Mouse (Mus musculus): ENCODE measurements at regions not wholly inside any gene's neighbourhood (a gene's known extent, or its start where the extent isn't known, plus 50 kb on each side); places are given as distances from the start of the nearest gene placed in this dataset.

GRCm38 (mm10) chr3:149179486-149180116, 189.2 kb upstream of the Adgrl2 start:
- in situ Hi-C loops (cut with MboI, MseI) = no loop called here

GRCm38 (mm10) chr3:149178891-149179290, 188.5 kb upstream of the Adgrl2 start:
- in situ Hi-C loops (cut with MboI, MseI) = no loop called here

GRCm38 (mm10) chr3:149174689-149175390, 184.5 kb upstream of the Adgrl2 start:
- in situ Hi-C loops (cut with MboI, MseI) = no loop called here

GRCm38 (mm10) chr3:149173537-149173936, 183.2 kb upstream of the Adgrl2 start:
- in situ Hi-C loops (cut with MboI, MseI) = no loop called here

GRCm38 (mm10) chr3:149171766-149172165, 181.4 kb upstream of the Adgrl2 start:
- in situ Hi-C loops (cut with MboI, MseI) = no loop called here

GRCm38 (mm10) chr3:149170191-149170590, 179.8 kb upstream of the Adgrl2 start:
- in situ Hi-C loops (cut with MboI, MseI) = no loop called here

GRCm38 (mm10) chr3:149169442-149169841, 179.1 kb upstream of the Adgrl2 start:
- in situ Hi-C loops (cut with MboI, MseI) = no loop called here

- in situ Hi-C loops (cut with MboI, MseI) = no loop called here
These were observed 177.6 kb upstream of the Adgrl2 start for GRCm38 (mm10) chr3:149167997-149168396.

GRCm38 (mm10) chr3:149164804-149165203, 174.4 kb upstream of the Adgrl2 start:
- in situ Hi-C loops (cut with MboI, MseI) = no loop called here

- in situ Hi-C loops (cut with MboI, MseI) = no loop called here
These were observed 173.2 kb upstream of the Adgrl2 start for GRCm38 (mm10) chr3:149163591-149163990.

GRCm38 (mm10) chr3:149160833-149161232, 170.5 kb upstream of the Adgrl2 start:
- in situ Hi-C loops (cut with MboI, MseI) = no loop called here

GRCm38 (mm10) chr3:149157381-149157780, 167.0 kb upstream of the Adgrl2 start:
- in situ Hi-C loops (cut with MboI, MseI) = no loop called here

- in situ Hi-C loops (cut with MboI, MseI) = no loop called here
These were observed 162.0 kb upstream of the Adgrl2 start for GRCm38 (mm10) chr3:149152312-149152711.

GRCm38 (mm10) chr3:149150796-149151195, 160.4 kb upstream of the Adgrl2 start:
- in situ Hi-C loops (cut with MboI, MseI) = no loop called here

- in situ Hi-C loops (cut with MboI, MseI) = no loop called here
These were observed 158.3 kb upstream of the Adgrl2 start for GRCm38 (mm10) chr3:149148608-149149007.

GRCm38 (mm10) chr3:149147916-149148315, 157.6 kb upstream of the Adgrl2 start:
- in situ Hi-C loops (cut with MboI, MseI) = no loop called here

- in situ Hi-C loops (cut with MboI, MseI) = no loop called here
These were observed 156.3 kb upstream of the Adgrl2 start for GRCm38 (mm10) chr3:149146673-149147072.

- in situ Hi-C loops (cut with MboI, MseI) = no loop called here
These were observed 150.1 kb upstream of the Adgrl2 start for GRCm38 (mm10) chr3:149140461-149140860.

GRCm38 (mm10) chr3:149134028-149134938, 143.9 kb upstream of the Adgrl2 start:
- in situ Hi-C loops (cut with MboI, MseI) = no loop called here

- in situ Hi-C loops (cut with MboI, MseI) = no loop called here
These were observed 128.5 kb upstream of the Adgrl2 start for GRCm38 (mm10) chr3:149118806-149119205.

- in situ Hi-C loops (cut with MboI, MseI) = no loop called here
These were observed 127.3 kb upstream of the Adgrl2 start for GRCm38 (mm10) chr3:149117684-149118056.

GRCm38 (mm10) chr3:149117018-149117683, 126.8 kb upstream of the Adgrl2 start:
- in situ Hi-C loops (cut with MboI, MseI) = no loop called here

All from T-helper 17 cell (primary cell).